Mouse (Mus musculus) heart, postnatal 0 days (tissue): ENCODE data around the gene Drosha.

Source experiments
- CTCF ChIP-seq: IDR thresholded peaks from 2 replicates; pipeline ENCODE4 v1.5.1; 2016; ENCODE audit warnings: antibody characterized with exemption, control low read depth, low read depth
- EP300 ChIP-seq: IDR thresholded peaks from 2 replicates; pipeline ENCODE4 v1.6.1; 2016; ENCODE audit warnings: antibody characterized with exemption, low read depth

GRCm38 (mm10) chr15:12849373-12849772 lies 24.8 kb downstream of the Drosha start:
- TF ChIP-seq CTCF (peak; percentile 27), EP300 (no peak)
